Mouse (Mus musculus): ENCODE measurements around the gene Cep112.
"Not testable (repeated sequence)": the region's sequence is repeated elsewhere in the genome, so short reads cannot be mapped to it uniquely, and the experiment has no call there.

The Cep112 gene

DNA sequence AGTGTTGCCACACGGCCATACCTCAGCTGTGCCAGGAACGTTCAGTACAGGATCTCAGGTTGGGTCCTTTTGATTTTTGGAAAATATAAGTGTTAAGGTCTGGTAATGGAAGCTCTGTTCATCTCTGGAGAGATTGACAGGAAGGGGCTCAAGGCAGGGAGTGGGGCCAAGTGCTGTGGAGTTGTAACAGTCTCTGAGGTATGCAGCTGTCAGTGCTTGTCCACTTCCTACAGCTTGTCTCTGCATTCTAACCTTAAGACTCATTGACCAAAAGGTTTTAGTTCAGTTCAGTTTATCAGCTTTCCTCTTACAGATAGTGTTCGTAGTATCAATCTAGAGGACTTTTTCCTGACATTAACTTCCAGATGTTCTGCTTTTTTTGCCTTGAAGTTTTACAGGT lies 384.6 kb downstream of the Cep112 start:
- DNase-seq, result no peak

DNA sequence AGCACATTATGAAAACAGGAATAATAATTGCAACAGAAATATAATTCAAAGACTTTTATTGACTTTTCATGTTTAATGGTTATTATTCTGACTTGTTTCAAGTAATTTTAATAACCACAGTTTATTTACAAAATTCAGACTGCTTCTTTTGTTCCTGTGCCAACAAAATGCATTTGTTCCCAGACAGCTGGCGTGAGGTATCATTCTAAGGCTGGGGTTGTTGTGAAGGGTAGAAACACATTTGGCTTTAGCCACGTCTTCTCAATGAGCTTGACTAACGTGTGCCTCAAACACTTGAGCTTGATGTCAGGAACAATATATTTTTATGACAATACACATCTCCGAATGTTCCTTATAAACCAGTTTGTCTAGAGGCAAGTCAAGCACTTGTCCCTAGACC lies 396.8 kb downstream of the Cep112 start:
- no peak for DNase-seq

- DNase-seq, result no peak
These were observed 397.3 kb downstream of the Cep112 start for GRCm38 (mm10) chr11:108822257-108822656.

DNA sequence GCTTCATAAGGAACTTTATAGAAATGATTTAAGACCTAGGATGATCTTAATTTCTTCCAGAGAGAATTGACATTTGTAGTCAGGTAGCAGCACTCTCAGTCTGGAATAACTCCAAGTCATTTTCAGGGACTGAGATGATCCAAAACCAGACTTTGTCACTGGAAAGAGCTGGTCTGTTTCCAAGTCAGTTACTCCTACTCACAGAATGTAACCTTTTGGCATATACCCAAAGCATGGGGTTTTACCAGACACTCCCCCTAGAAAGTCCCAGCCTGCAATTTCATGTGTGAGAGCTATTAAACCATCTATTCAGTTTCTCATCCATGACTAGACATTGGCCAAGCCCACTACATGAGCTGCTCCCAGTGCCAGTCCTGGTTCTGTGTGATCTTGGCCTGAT lies 402.3 kb downstream of the Cep112 start:
- no peak for DNase-seq

DNA sequence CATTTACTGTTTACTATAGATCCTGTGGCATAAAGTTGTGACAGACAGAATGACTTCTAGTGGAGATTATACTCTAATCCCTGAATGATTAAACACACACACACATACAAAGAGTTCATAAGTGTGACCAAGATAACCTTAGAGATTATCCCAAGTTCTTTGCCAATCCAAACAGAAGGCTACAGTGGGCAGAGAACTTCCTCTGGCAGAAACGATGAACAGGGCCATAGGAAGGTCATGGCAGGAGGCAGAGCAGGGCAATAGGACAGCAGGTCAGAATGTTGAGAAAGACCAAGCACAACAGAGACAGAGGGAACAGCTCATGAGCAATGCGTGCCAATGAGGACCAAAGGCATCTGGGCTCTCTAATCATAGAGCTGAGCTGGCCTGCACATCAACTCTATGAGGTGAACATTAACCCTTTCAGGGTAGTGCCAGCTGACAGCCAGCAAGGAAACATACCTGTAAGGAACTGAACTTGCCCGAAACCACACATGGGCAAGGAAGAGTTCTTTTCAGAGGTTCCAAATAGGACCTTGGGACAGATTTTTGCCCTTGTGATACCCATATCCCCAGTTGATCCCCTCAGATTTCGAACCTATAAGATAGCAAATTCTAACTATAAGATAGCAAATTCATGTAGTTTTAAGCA lies 403.5 kb downstream of the Cep112 start:
- DNase-seq, result no peak

- DNase-seq, result no peak
These were observed 411.7 kb downstream of the Cep112 start for GRCm38 (mm10) chr11:108836706-108837105.

DNA sequence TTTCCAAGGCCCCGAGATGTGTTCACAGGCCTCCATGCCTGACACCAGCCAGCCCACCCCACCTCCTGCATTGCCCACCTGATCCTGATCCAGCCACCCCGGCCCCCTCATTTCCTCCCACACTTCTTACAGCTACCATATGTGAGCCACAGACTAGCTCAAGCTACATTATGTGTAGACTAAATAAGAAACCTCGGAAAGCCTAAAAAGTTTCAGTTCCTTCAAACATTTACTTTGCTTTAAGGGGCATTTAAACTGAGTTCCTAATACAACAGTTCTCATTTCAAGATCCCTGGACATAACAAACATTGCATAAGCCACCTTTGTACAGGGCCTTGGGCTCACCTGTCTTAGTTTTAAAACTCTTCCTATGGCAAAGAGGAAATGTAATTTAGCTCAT lies 415.2 kb downstream of the Cep112 start:
- DNase-seq, result no peak

DNA sequence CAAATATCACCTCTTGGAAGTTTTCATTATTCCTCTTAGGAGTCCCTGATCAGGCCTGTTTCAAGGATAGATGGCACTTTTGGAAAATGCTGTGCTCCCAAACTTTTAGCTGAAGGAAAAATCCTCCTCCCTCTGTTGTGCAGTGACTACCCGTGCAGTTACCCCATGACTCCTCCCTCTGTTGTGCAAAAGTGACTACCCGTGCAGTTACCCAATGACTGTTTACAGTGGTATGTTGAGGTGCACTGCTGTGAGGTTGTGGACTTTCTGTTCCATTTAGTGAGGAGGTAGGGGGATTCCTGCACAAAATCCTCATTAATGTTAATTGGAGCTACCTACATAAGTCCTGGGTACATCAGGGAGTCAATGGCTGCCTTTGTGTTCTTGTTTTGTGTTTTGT lies 417.8 kb downstream of the Cep112 start:
- DNase-seq, result no peak

DNA sequence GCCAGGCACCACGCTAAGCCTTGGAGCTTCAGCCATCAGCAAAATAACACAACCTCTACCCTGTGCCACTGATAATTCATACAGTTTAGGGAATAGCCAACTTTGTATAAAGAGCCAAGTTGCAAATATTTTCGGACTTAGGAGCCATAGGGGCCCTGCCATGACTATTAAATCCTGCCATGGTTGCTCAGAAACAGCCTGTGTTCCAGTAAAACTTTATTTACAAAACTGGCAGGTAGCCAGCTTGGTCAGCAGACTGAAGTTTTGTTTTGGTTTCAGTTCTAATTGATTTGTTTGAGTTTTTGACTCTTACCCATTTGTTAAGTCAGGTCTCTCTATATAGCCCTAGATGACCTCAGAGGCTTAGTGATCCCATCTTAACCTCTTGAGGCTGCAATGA lies 421.0 kb downstream of the Cep112 start:
- DNase-seq, result no peak

DNA sequence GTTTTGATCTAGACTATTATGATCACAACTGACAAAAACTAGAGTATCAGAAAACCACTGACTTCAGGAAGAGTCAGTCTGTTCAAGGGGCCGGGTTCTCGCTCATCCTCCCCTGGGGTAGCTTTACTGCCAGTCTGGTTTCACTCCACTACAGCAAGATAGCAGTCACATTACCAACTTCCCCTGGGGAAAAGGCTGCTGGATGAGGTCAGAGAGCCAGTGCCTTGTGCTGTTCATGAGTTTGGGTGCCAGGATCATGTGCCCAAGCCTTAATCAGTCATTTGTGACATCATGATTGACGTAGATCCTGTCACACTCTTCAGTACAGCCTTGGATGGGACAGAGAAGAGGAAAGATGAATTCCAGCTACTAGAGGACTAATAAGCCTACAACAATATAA lies 421.5 kb downstream of the Cep112 start:
- no peak for DNase-seq

DNA sequence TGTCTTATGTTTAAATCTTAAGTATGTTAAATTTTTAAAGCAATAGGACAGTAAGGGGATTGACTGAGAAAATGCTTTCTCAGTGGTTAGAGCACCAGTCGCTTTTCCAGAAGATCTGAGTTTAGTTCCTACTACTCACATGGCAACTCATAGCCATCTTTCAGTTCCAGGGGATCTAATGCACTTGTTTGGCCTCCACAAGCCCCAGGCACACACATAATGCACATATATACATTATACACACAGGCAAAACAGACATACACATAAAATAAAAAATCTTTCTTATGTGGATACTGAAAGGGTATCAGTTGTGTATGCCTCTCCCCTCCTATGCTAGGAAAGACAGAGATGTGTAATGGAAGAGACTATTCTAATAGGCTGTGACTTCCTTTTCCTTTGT lies 426.8 kb downstream of the Cep112 start:
- no peak for DNase-seq

DNA sequence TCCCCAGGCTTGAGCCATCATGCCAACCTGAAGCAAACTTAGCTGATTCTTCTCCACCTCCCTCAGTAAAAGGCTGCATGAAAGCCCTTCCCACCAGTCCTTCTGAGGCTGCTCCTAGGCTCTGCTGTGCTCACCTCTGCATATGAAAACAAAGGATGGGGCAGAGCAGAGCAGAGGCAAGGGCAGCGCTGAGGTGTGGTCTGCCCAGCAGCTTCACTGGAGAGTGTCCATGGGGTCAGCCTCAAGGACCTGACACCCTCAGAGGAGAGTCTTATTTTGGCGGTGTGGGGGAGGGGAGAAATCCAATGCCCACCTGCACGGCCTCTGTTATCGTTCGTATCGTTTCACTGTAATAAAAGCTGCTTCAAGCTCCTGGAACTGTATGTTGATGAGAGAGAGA lies 432.3 kb downstream of the Cep112 start:
- DNase-seq, result no peak

GRCm38 (mm10) chr11:108857678-108858338 lies 432.8 kb downstream of the Cep112 start:
- DNase-seq, result no peak

GRCm38 (mm10) chr11:108858339-108858804 lies 433.4 kb downstream of the Cep112 start:
- DNase-seq, result no peak

DNA sequence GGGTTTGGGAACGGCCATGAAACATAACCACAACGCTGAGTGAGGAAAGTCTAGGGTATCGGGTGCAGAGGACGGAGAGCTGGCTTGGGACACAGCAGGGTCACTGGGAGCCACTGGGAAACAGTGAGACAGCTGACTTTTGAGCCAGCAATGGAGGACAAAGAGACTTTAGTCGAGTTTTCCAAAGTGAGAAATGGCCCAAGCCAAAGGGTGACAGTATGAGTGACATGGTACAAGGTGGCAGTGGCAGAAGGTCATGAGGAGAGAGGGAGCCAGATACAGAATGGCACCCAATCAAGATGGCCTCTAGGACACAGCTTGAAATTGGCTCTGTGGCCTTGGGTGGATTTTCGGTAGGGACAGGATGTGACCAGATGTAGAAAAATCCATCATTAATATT lies 433.9 kb downstream of the Cep112 start:
- no peak for DNase-seq

GRCm38 (mm10) chr11:108862360-108862759 lies 437.4 kb downstream of the Cep112 start:
- no peak for DNase-seq

GRCm38 (mm10) chr11:108865746-108866145 lies 440.8 kb downstream of the Cep112 start:
- DNase-seq, result no peak

- no peak for DNase-seq
These were observed 442.5 kb downstream of the Cep112 start for GRCm38 (mm10) chr11:108867538-108867937.

DNA sequence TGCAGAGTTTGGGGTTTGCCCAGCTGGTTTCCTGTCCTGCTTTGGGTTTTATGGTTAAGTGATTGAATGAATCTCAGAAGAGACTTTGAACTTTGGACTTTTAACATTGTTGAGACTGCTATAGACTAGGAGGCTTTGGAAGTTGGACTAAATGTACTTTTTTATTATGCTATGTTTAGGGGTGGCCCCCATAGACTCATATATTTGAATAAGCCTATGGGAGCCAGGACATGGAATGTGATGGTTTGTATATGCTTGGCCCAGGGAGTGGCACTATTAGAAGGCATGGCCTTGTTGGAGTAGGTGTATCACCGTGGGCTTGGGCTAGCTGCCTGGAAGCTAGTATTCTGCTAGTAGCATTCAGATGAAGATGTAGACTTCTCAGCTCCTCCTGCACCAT lies 446.3 kb downstream of the Cep112 start:
- not testable (repeated sequence) for DNase-seq

DNA sequence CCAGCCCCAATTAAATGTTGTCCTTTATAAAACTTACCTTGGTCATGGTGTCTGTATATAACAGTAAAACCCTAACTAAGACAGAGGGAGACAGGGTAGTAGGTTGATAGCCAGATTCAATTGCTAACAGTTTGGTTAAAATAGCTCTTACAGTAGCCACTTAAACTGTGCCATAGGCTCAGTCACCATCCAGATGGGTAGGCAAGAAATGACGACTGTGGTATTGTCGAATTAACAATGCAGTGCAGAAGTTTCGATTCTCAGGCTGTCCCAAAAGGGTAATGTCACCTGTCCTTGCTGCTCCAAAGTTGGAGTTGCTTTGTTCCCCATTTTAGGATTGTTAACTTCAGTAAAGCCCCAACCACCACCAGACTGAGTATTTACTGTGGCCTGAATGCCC lies 446.8 kb downstream of the Cep112 start:
- DNase-seq, result no peak

- no peak for DNase-seq
These were observed 451.7 kb downstream of the Cep112 start for GRCm38 (mm10) chr11:108876633-108877205.

DNA sequence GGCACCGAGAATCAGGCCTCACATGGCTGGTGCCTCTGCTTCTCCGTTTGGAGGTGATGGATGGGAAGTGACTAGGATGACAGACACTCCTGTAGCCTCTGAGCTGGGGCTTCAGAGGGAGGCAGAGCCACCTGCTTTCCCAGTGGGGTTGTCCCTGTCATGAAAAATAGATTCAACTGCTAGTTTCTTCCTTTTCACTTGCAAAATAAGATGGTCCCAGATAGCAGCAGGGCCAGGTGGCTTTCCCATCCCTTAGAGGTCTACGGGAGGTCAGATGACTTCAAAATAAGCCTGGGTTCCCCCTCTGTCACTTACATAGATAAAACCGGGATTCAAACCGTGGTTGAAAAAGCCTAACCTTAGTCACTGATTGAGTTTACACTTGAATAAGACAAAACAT lies 452.5 kb downstream of the Cep112 start:
- no peak for DNase-seq

DNA sequence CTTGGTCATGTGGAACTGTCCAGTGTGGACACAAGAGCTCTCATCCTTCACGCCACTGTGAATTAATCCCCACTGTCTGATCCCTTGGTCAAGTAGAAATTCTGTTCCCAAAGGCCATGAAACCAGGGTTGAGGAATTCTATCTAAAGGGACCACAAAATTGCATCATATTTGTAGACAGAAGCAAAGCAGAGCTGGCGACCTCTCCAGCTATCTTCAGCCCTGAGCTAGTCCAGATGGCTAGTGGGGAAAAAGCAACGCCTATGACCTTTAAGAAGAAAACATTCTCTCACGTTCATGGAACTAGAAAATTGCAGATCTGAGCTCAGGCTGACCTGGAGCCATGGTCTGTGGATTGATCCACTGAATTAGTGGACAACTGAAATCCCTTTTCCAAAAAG lies 455.6 kb downstream of the Cep112 start:
- no peak for DNase-seq

GRCm38 (mm10) chr11:108881662-108882061 lies 456.7 kb downstream of the Cep112 start:
- no peak for DNase-seq

All from B cell, adult 2 months (primary cell).